Mouse (Mus musculus) left cerebral cortex, postnatal 14 days (tissue): Measurements from ENCODE around the gene Guca2b. TPM values are rescaled to one million over a fixed set of nuclear protein-coding genes. Genes with fewer than 3 reads are reported as not detected.
A peak's percentile ranks its signal among the peaks of the same experiment; 100 is the strongest.
"Not testable (repeated sequence)": the region's sequence is repeated elsewhere in the genome, so short reads cannot be mapped to it uniquely, and the experiment has no call there.

Source experiments
- DNase-seq, 2 experiments: peaks; one replicate each; pipeline ENCODE4 v3.0.0; 2021 to 2022; ENCODE audit warnings: low spot score in 2 of 2, mixed read lengths in 1 of 2
- intact Hi-C: fragments of 180-260 bp; cut with DNase I; formaldehyde crosslinking; loops from one replicate; pipeline ENCODE4 v1.15.1; 2025
- total RNA-seq, 2 experiments: library from RNA; stranded (reverse); gene quantifications; 2 replicates each; pipeline ENCODE4 v1.2.3; 2021

The Guca2b gene
- total RNA-seq, 2 experiments from 2014 or later, result not detected

DNA sequence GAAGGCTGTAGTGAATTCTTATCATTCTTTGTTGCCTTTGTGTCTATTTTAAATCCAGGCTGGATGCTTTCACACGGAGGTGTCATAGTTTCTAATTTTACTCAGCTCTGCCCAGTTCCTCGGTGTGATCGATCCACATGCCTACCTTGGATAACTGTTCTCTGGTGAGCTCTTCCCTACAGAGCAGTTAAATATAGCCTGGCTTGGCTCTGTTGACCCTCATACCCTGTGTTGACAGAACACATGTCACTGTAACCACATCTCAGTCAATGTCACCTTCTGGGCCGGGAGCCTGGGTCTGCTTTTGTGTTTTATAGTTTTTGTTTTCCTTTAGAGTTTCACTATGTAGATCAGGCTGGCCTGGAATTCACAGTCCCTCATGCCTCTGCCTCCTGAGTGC, 3.4 kb upstream of the Guca2b start:
- DNase-seq, result no peak
- intact Hi-C loops, result loop anchor here (10.0 kb wide), 1 partner anchor 417 kb away; no protein-coding TSS in a partner anchor

- no peak for DNase-seq
- intact Hi-C loops, result loop anchor here (10.0 kb wide), 1 partner anchor 415 kb away; no protein-coding TSS in a partner anchor
Observed at GRCm38 (mm10) chr4:119660007-119660406, 1.3 kb upstream of the Guca2b start.

GRCm38 (mm10) chr4:119658246-119658645, 508 bp downstream of the Guca2b start:
- intact Hi-C loops, result no loop called here
- no peak for DNase-seq

DNA sequence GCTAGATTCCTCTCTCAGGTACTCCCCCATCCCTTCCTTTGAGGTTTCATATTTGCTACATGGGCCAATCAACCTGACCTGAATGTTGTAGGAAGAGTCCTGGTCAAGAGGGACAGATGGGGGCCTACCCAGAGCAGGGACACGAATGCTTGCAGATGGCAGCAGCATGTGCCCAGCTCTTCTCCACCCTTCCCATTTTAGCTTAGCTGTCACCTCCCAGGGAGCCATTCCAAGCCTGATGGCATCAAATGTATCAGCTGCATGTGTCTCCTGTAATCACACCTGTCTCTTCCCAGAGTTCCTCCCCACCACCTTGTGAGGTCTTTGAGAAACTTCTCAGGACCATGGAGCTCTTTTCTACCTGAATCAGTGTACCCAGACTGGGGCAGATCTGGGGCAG, 1.7 kb downstream of the Guca2b start:
- no peak for DNase-seq
- intact Hi-C loops, result no loop called here

GRCm38 (mm10) chr4:119642666-119643065, 16.1 kb downstream of the Guca2b start:
- intact Hi-C loops, result no loop called here
- no peak for DNase-seq

DNA sequence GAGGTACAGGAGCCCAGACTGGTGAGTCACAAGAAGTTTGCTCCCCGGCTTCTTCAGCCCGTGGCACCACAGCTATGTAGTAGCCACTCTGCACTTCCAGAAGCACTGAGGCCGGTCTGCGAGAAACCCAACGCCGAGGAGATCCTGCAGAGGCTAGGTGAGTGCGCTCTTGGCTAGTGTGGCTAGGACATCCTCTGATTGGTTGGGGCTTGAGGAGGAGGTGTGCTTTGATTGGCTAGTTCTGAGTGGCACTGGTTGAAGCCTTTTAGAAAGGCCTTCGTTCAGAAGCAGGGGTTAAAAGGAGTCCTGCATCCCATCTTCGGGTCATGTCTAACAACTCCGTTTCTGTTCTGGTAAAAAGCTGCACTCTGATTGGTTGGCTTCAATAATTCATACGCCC, 20.1 kb downstream of the Guca2b start:
- intact Hi-C loops, result loop anchor here (10.0 kb wide), 2 partner anchors 256 to 466 kb away; no protein-coding TSS in a partner anchor
- no peak for DNase-seq

DNA sequence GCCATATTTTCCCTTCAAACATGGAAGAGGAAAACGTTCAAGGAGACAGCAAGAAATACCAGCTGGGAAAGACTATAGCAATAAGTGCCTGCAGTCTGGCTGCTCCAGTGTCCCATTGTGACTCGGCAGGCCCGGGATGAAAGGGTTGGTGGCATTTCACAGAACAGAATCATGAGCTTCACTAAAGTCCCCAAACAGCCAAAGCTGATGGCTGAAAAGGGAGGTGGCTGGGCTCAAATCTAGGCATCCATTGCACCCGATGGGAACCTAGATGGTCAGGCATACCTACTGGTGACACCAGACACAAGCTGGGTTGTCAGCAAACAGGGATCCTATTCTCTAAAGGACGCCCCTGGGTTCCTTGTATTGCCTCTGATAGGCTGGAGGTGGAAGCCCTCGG, 20.8 kb downstream of the Guca2b start:
- intact Hi-C loops, result loop anchor here (10.0 kb wide), 2 partner anchors 257 to 467 kb away; no protein-coding TSS in a partner anchor
- no peak for DNase-seq

- intact Hi-C loops, result loop anchor here (10.0 kb wide), 2 partner anchors 257 to 467 kb away; no protein-coding TSS in a partner anchor
- DNase-seq, result no peak
Observed at GRCm38 (mm10) chr4:119637176-119637845, 21.4 kb downstream of the Guca2b start, which contains the start of gene Guca2a. Guca2a (plus strand) TSS chr4:119637704.

DNA sequence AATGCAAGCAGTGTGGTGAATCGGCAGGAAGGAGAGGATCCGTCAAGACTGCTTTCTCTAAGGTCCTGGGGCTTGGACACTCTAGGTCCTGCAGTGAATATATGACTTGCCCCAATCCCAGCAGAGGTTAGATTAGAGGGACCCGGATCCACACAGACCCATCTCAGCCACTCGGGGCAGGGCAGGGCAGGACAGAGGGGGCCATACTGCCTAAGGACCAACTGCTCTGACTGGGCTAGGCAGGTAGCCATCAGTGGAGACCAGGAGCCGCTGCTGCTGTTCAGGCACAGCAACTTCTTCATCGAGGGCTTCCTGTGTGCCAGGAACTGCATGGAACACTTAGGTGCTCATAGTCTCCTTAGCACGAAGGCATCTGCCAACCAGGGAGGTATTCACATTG, 22.0 kb downstream of the Guca2b start:
- intact Hi-C loops, result loop anchor here (10.0 kb wide), 2 partner anchors 258 to 468 kb away; no protein-coding TSS in a partner anchor
- DNase-seq, result no peak

DNA sequence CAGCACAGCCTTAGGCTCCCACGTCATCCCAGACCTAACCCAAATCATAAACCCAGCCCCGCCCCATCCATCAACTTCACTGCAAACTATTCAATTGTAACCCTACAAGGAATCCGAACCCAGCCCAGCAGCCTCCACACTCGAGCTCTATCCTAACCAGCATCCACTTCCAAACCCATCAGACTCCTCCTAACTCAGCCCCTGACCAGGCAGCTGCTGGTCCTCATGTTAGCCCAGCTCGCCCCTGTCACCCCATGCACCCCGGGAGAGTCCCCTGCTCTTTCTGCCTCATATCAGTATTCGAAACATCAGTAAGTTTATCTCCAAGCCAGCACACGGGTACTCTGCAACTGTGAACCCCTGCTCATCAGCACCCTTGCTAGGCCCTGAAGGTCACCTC, 23.1 kb downstream of the Guca2b start:
- DNase-seq, result no peak
- intact Hi-C loops, result loop anchor here (10.0 kb wide), 2 partner anchors 259 to 469 kb away; no protein-coding TSS in a partner anchor

DNA sequence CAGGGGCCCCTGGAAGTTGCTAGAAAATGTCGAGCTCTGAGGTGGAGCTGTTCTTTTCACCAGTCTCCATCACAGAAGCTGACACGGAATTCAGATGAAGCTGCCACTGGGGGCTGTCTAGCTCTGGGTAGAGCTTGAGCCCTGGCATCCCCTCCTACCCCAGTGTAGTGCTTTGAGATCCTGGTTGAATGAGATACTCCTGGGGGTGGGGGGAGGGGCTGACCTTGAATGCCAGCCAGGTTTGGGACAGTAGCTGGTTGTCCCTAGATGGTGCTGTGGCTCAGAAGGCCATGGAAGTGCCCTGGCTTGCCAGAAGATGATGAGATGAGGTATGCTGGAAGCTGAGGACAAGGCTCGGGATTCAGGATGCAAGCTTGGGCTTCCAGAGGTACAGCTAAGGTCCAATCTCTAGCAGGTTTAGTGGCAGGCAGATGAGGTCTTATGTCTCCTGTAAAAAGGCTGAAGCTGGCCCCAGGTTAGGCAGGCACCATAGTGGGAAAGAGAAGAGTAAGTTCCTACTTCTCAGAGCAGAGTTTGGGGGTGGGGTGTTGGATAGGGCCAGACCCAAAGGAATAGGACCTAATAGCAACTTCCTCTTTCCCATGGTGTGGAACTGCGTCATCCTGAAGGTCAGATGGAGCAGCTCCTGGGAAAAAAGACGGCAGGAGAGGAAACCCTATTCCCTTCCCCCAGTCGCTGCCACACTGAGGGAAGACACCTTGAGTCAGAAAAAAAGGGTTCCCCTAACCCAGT, 23.7 kb downstream of the Guca2b start:
- intact Hi-C loops, result loop anchor here (10.0 kb wide), 2 partner anchors 260 to 470 kb away; no protein-coding TSS in a partner anchor
- DNase-seq, result no peak

DNA sequence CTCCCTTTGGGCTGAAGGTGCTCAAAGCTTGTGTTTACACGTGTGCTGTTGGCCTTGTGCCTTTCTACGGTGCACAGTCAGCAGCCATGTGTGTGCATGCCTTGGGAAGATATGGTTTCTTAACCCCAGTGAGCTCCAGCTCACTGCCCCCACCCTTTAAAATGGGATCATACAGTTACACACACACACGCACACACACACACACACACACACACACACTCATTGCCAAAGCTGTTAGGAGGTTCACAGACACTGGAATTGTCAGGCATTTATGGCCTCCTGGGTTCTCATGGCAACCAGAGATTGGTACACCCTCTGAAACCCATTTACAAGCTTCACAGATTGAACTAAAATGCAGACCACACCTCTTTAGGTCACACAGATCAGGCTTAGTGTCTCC, 24.8 kb downstream of the Guca2b start:
- intact Hi-C loops, result loop anchor here (10.0 kb wide), 2 partner anchors 261 to 471 kb away; no protein-coding TSS in a partner anchor
- DNase-seq, result no peak

- intact Hi-C loops, result loop anchor here (10.0 kb wide), 2 partner anchors 261 to 471 kb away; no protein-coding TSS in a partner anchor
- no peak for DNase-seq
Observed at GRCm38 (mm10) chr4:119633342-119633741, 25.4 kb downstream of the Guca2b start.

DNA sequence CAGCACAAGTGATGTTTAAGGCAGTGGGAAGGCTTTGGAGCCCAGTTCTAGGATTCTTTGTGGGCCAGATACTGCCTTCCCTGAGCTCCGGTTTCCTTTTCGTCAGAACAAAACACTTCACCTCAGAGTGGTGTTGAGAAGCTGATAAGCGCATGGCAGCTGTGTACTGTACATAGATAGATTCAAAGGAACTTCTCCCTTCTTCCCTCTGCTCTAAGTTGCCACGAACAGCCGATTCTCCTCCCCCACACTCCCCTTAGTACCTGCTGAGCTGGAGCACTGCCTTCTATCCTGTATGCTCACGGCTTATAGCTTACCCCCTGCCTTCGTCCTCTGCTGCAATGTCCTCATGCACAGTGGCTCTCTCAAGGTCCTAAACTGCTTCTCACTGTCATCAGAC, 26.0 kb downstream of the Guca2b start:
- intact Hi-C loops, result loop anchor here (10.0 kb wide), 2 partner anchors 262 to 472 kb away; no protein-coding TSS in a partner anchor
- no peak for DNase-seq

DNA sequence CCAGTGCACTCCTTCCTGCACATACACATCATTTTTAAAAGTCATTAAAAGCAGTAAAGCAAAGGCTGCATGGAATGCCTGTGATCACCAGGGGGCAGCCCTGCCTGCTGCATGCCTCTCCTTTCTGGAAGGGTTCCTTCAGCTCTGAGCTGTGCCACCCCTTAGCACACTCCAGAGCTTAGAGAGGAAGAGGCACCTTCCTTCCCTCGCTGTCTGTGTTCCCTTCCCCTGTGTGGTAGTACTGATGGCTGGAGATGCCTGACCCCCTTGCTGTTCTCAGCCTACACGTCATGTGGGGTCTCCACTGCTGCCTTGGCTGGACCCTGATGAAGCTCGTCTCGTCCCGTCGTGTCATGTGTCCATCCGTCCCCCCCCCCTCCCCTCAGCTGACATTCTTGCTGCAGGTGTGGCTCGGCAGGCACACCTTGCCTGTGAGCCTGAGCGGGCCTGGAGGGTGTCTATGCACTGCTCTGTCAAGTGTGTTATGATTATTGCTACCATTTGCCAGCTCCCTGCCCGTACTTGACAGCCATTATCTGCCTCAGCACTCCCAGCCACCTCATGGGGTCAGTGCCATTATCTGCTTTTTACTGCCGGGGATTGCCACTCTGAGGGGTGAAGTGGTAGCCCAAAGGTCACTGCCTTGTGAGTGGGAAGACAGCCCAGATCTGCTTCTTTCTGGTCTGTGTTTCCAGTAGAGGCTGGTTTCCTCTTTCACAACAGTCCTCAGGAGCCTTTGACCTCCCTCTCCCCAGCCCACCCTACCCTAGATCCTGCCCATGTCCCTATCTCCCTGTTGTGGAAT, 27.4 kb downstream of the Guca2b start:
- intact Hi-C loops, result loop anchor here (10.0 kb wide), 2 partner anchors 263 to 473 kb away; no protein-coding TSS in a partner anchor

DNA sequence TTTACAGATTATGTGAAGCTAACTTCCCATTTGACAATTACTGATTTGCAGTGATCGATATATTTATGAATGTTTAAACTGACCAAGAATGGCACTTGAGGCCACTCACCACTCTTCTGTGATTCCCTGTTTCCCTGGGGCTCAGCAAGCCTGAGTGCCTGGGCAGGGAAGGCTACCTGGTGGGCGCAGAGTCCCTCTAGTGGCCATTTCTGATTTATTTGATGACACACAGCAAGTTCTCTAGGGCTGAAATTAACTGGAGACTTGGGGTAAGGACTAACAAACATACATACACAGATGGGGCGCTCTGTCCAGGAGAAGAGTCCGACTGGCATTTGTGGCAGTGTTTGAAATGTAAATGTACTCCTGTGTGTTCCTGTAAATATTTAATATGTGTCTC, 30.4 kb downstream of the Guca2b start:
- intact Hi-C loops, DNase-seq: not testable (repeated sequence)

More for the DNA sequence above, 27.4 kb downstream of the Guca2b start:
- peak; percentile 66 to 79 for DNase-seq

GRCm38 (mm10) chr4:119627317-119627716, 31.4 kb downstream of the Guca2b start:
- intact Hi-C loops, result no loop called here
- no peak for DNase-seq

DNA sequence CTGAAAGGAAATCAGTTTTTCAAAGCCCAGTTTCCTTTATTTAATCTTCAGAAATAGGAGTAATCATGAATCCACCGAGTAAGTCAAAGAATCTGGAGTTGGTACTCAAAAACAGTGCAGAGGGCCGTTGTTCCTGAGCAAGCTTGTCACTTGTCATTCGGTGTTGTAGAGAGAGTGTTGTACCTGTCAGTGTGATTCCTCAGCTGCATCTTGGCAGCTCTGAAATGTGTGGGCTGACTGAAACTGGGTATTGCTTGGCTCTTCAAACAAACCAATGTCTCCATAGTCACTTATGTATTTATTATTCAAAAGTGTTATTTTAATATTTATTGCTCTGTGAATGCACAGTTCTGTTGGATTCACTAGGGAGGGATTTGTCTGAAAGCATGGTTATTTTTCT, 31.9 kb downstream of the Guca2b start:
- intact Hi-C loops, result no loop called here

DNA sequence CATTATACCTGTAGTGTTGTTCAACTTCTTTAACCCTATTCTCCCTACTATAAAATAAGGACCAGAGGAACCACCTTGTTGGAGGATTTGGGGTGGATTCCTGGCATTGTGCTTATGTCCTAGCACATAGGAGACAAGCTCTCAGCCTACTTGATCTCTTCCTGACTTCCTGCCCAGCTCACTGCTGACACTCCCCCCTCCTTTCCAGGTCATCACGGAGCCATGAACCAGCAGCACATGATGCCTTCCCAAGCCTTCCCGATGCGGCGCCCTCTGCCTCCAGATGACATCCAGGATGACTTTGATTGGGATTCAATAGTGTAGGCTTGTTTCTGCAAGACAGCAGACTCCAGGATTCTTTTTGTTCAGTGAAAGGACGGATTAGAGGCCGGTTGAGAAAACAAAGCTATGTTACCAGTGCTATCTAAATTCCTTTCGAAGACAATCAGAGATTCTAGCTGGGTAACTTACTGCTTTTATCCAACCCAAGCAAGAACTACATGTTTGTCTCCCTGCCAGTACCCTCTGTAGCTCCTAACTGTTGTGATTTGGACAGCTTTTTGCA, 32.6 kb downstream of the Guca2b start:
- intact Hi-C loops, result no loop called here
- no peak for DNase-seq

More for the DNA sequence above, 31.9 kb downstream of the Guca2b start:
- no peak for DNase-seq
